Mouse (Mus musculus): ENCODE data around the gene Noxred1. TPM values are rescaled to one million over a fixed set of nuclear protein-coding genes. Genes with fewer than 3 reads are reported as not detected.

Gene Noxred1
- polyA plus RNA-seq, 1 experiment from 2014 or later, result 0.72 TPM

- H3K4me3 ChIP-seq (ENCODE audit: low read depth, low read length), result no peak overlapping the region
- H3K9ac ChIP-seq (ENCODE audit: low read length), result no peak overlapping the region
- DNase-seq (ENCODE audit: low spot score) (no peak), ATAC-seq (no peak)
- H3K27ac ChIP-seq (ENCODE audit: low read depth, low read length), result no peak overlapping the region
- no peaks in the 10 kb centered on the region for H3K36me3 ChIP-seq (ENCODE audit: control insufficient read depth, insufficient read depth, low read length)
- H3K4me2 ChIP-seq (ENCODE audit: low read length), result no peak overlapping the region
- no peaks in the 10 kb centered on the region for H3K9me3 ChIP-seq (replicated peaks; ENCODE audit: control insufficient read depth, low read length)
- peaks cover 7% of the 10 kb centered on the region for H3K4me1 ChIP-seq (ENCODE audit: control insufficient read depth, insufficient read depth, low read length)
- WGBS, result 90% methylated on average over 1 of the region's 1 CpGs
- H3K27me3 ChIP-seq (replicated peaks; ENCODE audit: control insufficient read depth, insufficient read depth, low read length), result no peaks in the 10 kb centered on the region
Measured at GRCm38 (mm10) chr12:87195069-87195468, 43.5 kb downstream of the Noxred1 start.

GRCm38 (mm10) chr12:87193008-87193407, 45.5 kb downstream of the Noxred1 start:
- no peak overlapping the region for H3K9ac ChIP-seq (ENCODE audit: low read length)
- ATAC-seq (no peak), DNase-seq (ENCODE audit: low spot score) (no peak)
- no peak overlapping the region for H3K4me2 ChIP-seq (ENCODE audit: low read length)
- H3K9me3 ChIP-seq (replicated peaks; ENCODE audit: control insufficient read depth, low read length), result no peaks in the 10 kb centered on the region
- H3K4me1 ChIP-seq (ENCODE audit: control insufficient read depth, insufficient read depth, low read length), result no peaks in the 10 kb centered on the region
- 96% methylated on average over 3 of the region's 3 CpGs for WGBS
- no peak overlapping the region for H3K27ac ChIP-seq (ENCODE audit: low read depth, low read length)
- no peak overlapping the region for H3K4me3 ChIP-seq (ENCODE audit: low read depth, low read length)
- no peaks in the 10 kb centered on the region for H3K36me3 ChIP-seq (ENCODE audit: control insufficient read depth, insufficient read depth, low read length)
- no peaks in the 10 kb centered on the region for H3K27me3 ChIP-seq (replicated peaks; ENCODE audit: control insufficient read depth, insufficient read depth, low read length)

DNA sequence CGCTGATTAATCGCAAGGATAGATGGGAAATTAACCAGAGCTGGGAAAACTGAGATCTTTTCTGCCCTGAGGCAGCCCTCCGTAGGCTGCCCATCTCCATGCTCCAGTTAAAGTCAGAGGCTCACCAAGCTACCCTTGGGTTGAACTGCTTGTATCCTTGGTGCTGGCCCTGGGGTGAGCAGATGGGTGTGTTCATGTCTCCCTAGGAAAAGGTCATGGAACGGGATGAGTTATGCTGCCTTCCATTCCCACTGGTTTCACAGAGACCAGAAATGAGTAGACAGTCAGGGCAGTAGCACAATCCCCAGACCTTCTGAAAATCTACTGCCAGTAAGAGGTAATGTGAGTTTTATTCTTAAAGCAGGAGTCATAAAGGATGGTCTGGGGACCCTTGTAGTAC, 60.9 kb downstream of the Noxred1 start:
- no peaks in the 10 kb centered on the region for H3K27me3 ChIP-seq (replicated peaks; ENCODE audit: control insufficient read depth, insufficient read depth, low read length)
- 96% methylated on average over 4 of the region's 4 CpGs for WGBS
- H3K4me3 ChIP-seq (ENCODE audit: low read depth, low read length), result no peak overlapping the region
- ATAC-seq, result no peak
- no peaks in the 10 kb centered on the region for H3K9me3 ChIP-seq (replicated peaks; ENCODE audit: control insufficient read depth, low read length)
- H3K4me1 ChIP-seq (ENCODE audit: control insufficient read depth, insufficient read depth, low read length), result no peaks in the 10 kb centered on the region
- no peak overlapping the region for H3K27ac ChIP-seq (ENCODE audit: low read depth, low read length)
- no peak overlapping the region for H3K4me2 ChIP-seq (ENCODE audit: low read length)
- H3K9ac ChIP-seq (ENCODE audit: low read length), result no peak overlapping the region
- no peak for DNase-seq (ENCODE audit: low spot score)
- peaks cover 15% of the 10 kb centered on the region for H3K36me3 ChIP-seq (ENCODE audit: control insufficient read depth, insufficient read depth, low read length)

- DNase-seq (ENCODE audit: low spot score) (no peak), ATAC-seq (no peak)
- Histone ChIP-seq H3K27me3 (replicated peaks; ENCODE audit: control insufficient read depth, insufficient read depth, low read length) (no peaks in the 10 kb centered on the region), H3K27ac (ENCODE audit: low read depth, low read length) (no peak overlapping the region), H3K36me3 (ENCODE audit: control insufficient read depth, insufficient read depth, low read length) (peaks cover 26% of the 10 kb centered on the region), H3K4me1 (ENCODE audit: control insufficient read depth, insufficient read depth, low read length) (no peaks in the 10 kb centered on the region), H3K9me3 (replicated peaks; ENCODE audit: control insufficient read depth, low read length) (no peaks in the 10 kb centered on the region), H3K9ac (ENCODE audit: low read length) (no peak overlapping the region), H3K4me2 (ENCODE audit: low read length) (no peak overlapping the region), H3K4me3 (ENCODE audit: low read depth, low read length) (no peak overlapping the region)
- 72% methylated on average over 4 of the region's 4 CpGs for WGBS
Measured at GRCm38 (mm10) chr12:87175194-87175946, 63.2 kb downstream of the Noxred1 start.

Small RNAs within 50 kb of the gene (microRNA-seq; reads per million reads assigned to microRNA genes)
- gene Gm47293, result not detected

Other genes starting within 250 kb of the Noxred1 start
- 4.3 and 5.5 TPM in 2 replicates for gene Zdhhc22, start 248.3 kb downstream of the Noxred1 start, polyA plus RNA-seq (2014; fragmentation: Nextera tagmentation; extraction: Ambion mirVana)
- 5.9 and 8.9 TPM in 2 replicates for gene Tmem63c, start 217.4 kb downstream of the Noxred1 start, polyA plus RNA-seq (2014; fragmentation: Nextera tagmentation; extraction: Ambion mirVana)
- gene Ngb, start 136.2 kb downstream of the Noxred1 start, polyA plus RNA-seq (2014; fragmentation: Nextera tagmentation; extraction: Ambion mirVana), result 1.8 and 2.0 TPM in 2 replicates
- 31.4 and 33.8 TPM in 2 replicates for gene Gstz1, start 91.6 kb downstream of the Noxred1 start, polyA plus RNA-seq (2014; fragmentation: Nextera tagmentation; extraction: Ambion mirVana)
- gene Pomt2, start 90.8 kb downstream of the Noxred1 start, polyA plus RNA-seq (2014; fragmentation: Nextera tagmentation; extraction: Ambion mirVana), result 12.2 and 14.8 TPM in 2 replicates
- 1.3 and 1.6 TPM in 2 replicates for gene Samd15, start 39.0 kb downstream of the Noxred1 start, polyA plus RNA-seq (2014; fragmentation: Nextera tagmentation; extraction: Ambion mirVana)
- 3.8 and 4.9 TPM in 2 replicates for gene Tmed8, start 38.3 kb downstream of the Noxred1 start, polyA plus RNA-seq (2014; fragmentation: Nextera tagmentation; extraction: Ambion mirVana)
- gene Vipas39, start 27.5 kb upstream of the Noxred1 start, polyA plus RNA-seq (2014; fragmentation: Nextera tagmentation; extraction: Ambion mirVana), result 78.2 and 87.1 TPM in 2 replicates
- gene Ahsa1, start 27.7 kb upstream of the Noxred1 start, polyA plus RNA-seq (2014; fragmentation: Nextera tagmentation; extraction: Ambion mirVana), result 179 and 202 TPM in 2 replicates
- gene Ism2, start 61.0 kb upstream of the Noxred1 start, polyA plus RNA-seq (2014; fragmentation: Nextera tagmentation; extraction: Ambion mirVana), result 0.83 and 0.93 TPM in 2 replicates
- 51.8 and 65.8 TPM in 2 replicates for gene Sptlc2, start 149.6 kb upstream of the Noxred1 start, polyA plus RNA-seq (2014; fragmentation: Nextera tagmentation; extraction: Ambion mirVana)
- 229 and 292 TPM in 2 replicates for gene Slirp, start 205.2 kb upstream of the Noxred1 start, polyA plus RNA-seq (2014; fragmentation: Nextera tagmentation; extraction: Ambion mirVana)
- gene Alkbh1, start 205.3 kb upstream of the Noxred1 start, polyA plus RNA-seq (2014; fragmentation: Nextera tagmentation; extraction: Ambion mirVana), result 25.8 and 25.9 TPM in 2 replicates
- 138 and 145 TPM in 2 replicates for gene Snw1, start 233.5 kb upstream of the Noxred1 start, polyA plus RNA-seq (2014; fragmentation: Nextera tagmentation; extraction: Ambion mirVana)

All from forebrain, embryonic 14.5 days (tissue).